Mouse (Mus musculus): ENCODE data around the gene Grik3.

GRCm38 (mm10) chr4:125516612-125517011, 26.1 kb downstream of the Grik3 start:
- TF ChIP-seq CTCF (IDR thresholded peaks at IDR 0.05; ENCODE audit: low read depth, low read length) (no peak), POLR2A (IDR thresholded peaks at IDR 0.05; ENCODE audit: insufficient read depth, low read length) (no peak), EP300 (IDR thresholded peaks at IDR 0.05; ENCODE audit: insufficient read depth, low read depth, low read length) (peak; percentile 60; the same call in 1 of the 2 replicates)

All from ES-Bruce4 (cell line).